Mouse (Mus musculus): ENCODE measurements at regions not wholly inside any gene's neighbourhood (a gene's known extent, or its start where the extent isn't known, plus 50 kb on each side); places are given as distances from the start of the nearest gene placed in this dataset.

GRCm38 (mm10) chr17:81941317-81941716 lies 203.1 kb upstream of the Slc8a1 start:
- Histone ChIP-seq H3K9ac (replicated peaks; ENCODE audit: low read depth, low read length) (no peak overlapping the region), H3K36me3 (ENCODE audit: control insufficient read depth, insufficient read depth) (no peaks in the 10 kb centered on the region), H3K4me2 (ENCODE audit: low read length) (no peak overlapping the region), H3K27me3 (replicated peaks; ENCODE audit: control insufficient read depth, insufficient read depth, low read length) (no peaks in the 10 kb centered on the region), H3K4me3 (replicated peaks; ENCODE audit: low read length) (no peak overlapping the region), H3K4me1 (replicated peaks; ENCODE audit: control insufficient read depth, insufficient read depth, low read length) (no peaks in the 10 kb centered on the region), H3K9me3 (ENCODE audit: control insufficient read depth, low read length) (no peaks in the 10 kb centered on the region), H3K27ac (ENCODE audit: low read length) (no peak overlapping the region)
- no peak for ATAC-seq
- 86% methylated on average over 2 of the region's 2 CpGs for WGBS

- Histone ChIP-seq H3K36me3 (ENCODE audit: control insufficient read depth, insufficient read depth) (no peaks in the 10 kb centered on the region), H3K4me1 (replicated peaks; ENCODE audit: control insufficient read depth, insufficient read depth, low read length) (no peaks in the 10 kb centered on the region), H3K27ac (ENCODE audit: low read length) (no peak overlapping the region), H3K27me3 (replicated peaks; ENCODE audit: control insufficient read depth, insufficient read depth, low read length) (no peaks in the 10 kb centered on the region), H3K4me3 (replicated peaks; ENCODE audit: low read length) (no peak overlapping the region), H3K9ac (replicated peaks; ENCODE audit: low read depth, low read length) (no peak overlapping the region), H3K4me2 (ENCODE audit: low read length) (no peak overlapping the region), H3K9me3 (ENCODE audit: control insufficient read depth, low read length) (no peaks in the 10 kb centered on the region)
- 90% methylated on average over 2 of the region's 2 CpGs for WGBS
- no peak for ATAC-seq
These were observed 192.6 kb upstream of the Slc8a1 start for GRCm38 (mm10) chr17:81930736-81931135.

DNA sequence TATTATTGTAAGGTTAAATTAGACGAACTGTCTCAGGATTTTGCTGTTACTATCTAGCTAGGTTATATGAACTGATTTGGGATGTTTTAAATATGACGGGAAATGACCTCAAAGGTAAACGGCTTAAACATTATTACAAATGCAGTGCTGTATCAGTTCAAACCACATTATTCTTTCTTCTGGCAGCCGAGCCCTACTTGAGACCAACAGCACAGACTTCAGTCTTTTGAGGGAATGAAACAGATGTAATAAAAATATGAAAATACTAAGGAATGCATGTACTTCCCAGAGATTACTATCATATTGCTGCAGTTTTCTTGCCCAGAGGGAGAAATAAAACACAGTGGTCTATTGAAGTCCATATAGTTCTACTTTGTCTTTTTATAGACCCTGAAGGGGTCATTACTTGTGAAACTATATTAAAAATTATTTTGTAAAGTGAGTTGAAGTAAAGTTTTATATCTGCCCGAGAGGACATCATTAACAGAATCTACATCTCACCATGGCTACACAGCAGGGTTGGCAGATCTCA lies 168.4 kb upstream of the Slc8a1 start:
- Histone ChIP-seq H3K27me3 (replicated peaks; ENCODE audit: control insufficient read depth, insufficient read depth, low read length) (no peaks in the 10 kb centered on the region), H3K27ac (ENCODE audit: low read length) (no peak overlapping the region), H3K9ac (replicated peaks; ENCODE audit: low read depth, low read length) (no peak overlapping the region), H3K9me3 (ENCODE audit: control insufficient read depth, low read length) (no peaks in the 10 kb centered on the region), H3K36me3 (ENCODE audit: control insufficient read depth, insufficient read depth) (no peaks in the 10 kb centered on the region), H3K4me2 (ENCODE audit: low read length) (no peak overlapping the region), H3K4me3 (replicated peaks; ENCODE audit: low read length) (no peak overlapping the region), H3K4me1 (replicated peaks; ENCODE audit: control insufficient read depth, insufficient read depth, low read length) (no peaks in the 10 kb centered on the region)
- WGBS, result 93% methylated on average over 5 of the region's 5 CpGs
- ATAC-seq, result no peak

DNA sequence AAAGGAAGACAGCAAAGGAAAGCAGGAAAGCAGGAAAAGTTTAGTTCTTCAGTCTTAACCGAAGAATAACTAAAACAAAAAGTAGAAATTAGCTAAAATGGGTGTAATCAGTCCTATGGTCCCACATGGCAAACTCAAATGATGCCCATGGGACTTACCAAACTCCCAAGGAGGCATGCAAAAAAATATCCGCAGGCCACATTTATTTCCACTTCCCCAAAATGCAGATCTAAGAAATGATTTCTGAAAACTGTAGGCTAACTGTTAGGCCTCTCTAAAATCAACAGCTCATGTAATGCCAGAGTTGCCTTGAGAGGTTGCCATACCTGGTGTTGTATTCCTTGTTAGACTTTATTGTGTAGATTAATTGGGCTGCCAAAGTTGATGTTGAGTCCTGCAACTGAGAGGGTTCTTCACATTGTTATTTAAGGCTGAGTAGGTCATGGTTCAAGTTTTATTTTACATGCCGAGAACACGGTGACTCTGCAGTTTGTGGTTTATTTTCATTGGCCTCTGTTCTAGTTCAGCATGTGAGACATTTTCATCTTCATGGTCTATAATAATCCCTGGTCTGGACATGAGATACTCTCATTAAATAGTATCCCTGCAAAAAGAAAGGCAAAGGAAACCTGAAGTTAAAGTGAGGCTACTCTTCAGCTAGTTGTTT lies 164.0 kb upstream of the Slc8a1 start:
- H3K4me1 ChIP-seq (replicated peaks; ENCODE audit: control insufficient read depth, insufficient read depth, low read length), result no peaks in the 10 kb centered on the region
- H3K27me3 ChIP-seq (replicated peaks; ENCODE audit: control insufficient read depth, insufficient read depth, low read length), result no peaks in the 10 kb centered on the region
- H3K4me3 ChIP-seq (replicated peaks; ENCODE audit: low read length), result no peak overlapping the region
- H3K9ac ChIP-seq (replicated peaks; ENCODE audit: low read depth, low read length), result no peak overlapping the region
- H3K9me3 ChIP-seq (ENCODE audit: control insufficient read depth, low read length), result no peaks in the 10 kb centered on the region
- WGBS, result 87% methylated on average over 4 of the region's 4 CpGs
- no peak overlapping the region for H3K4me2 ChIP-seq (ENCODE audit: low read length)
- ATAC-seq, result no peak
- no peaks in the 10 kb centered on the region for H3K36me3 ChIP-seq (ENCODE audit: control insufficient read depth, insufficient read depth)
- H3K27ac ChIP-seq (ENCODE audit: low read length), result no peak overlapping the region

- H3K9me3 ChIP-seq (ENCODE audit: control insufficient read depth, low read length), result no peaks in the 10 kb centered on the region
- H3K9ac ChIP-seq (replicated peaks; ENCODE audit: low read depth, low read length), result no peak overlapping the region
- H3K27me3 ChIP-seq (replicated peaks; ENCODE audit: control insufficient read depth, insufficient read depth, low read length), result no peaks in the 10 kb centered on the region
- no peak overlapping the region for H3K4me2 ChIP-seq (ENCODE audit: low read length)
- no peak overlapping the region for H3K27ac ChIP-seq (ENCODE audit: low read length)
- no peak for ATAC-seq
- H3K4me3 ChIP-seq (replicated peaks; ENCODE audit: low read length), result no peak overlapping the region
- no peaks in the 10 kb centered on the region for H3K4me1 ChIP-seq (replicated peaks; ENCODE audit: control insufficient read depth, insufficient read depth, low read length)
- 88% methylated on average over 2 of the region's 2 CpGs for WGBS
- H3K36me3 ChIP-seq (ENCODE audit: control insufficient read depth, insufficient read depth), result no peaks in the 10 kb centered on the region
These were observed 160.8 kb upstream of the Slc8a1 start for GRCm38 (mm10) chr17:81898984-81899383.

DNA sequence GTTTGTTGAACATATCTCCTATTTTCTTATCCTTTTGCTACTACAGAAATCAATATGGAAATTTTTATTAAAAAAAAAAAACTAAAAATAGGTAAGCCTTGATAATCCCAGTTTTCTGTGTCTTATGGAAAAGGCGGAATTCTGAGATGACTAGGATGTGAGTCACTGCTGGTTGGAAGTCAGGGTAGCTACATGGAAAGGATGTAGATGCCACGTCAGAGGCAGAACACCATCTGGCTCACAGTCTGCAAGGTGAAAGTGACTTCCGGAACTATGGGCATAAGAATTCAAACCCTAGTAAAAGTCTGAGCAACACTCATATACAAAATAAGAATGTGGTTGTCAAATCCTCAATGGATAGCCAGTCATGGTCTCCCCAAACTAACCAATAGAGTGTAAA lies 140.0 kb upstream of the Slc8a1 start:
- no peak overlapping the region for H3K27ac ChIP-seq (ENCODE audit: low read length)
- no peak overlapping the region for H3K4me3 ChIP-seq (replicated peaks; ENCODE audit: low read length)
- no peak for ATAC-seq
- no peaks in the 10 kb centered on the region for H3K27me3 ChIP-seq (replicated peaks; ENCODE audit: control insufficient read depth, insufficient read depth, low read length)
- H3K9ac ChIP-seq (replicated peaks; ENCODE audit: low read depth, low read length), result no peak overlapping the region
- H3K9me3 ChIP-seq (ENCODE audit: control insufficient read depth, low read length), result no peaks in the 10 kb centered on the region
- H3K36me3 ChIP-seq (ENCODE audit: control insufficient read depth, insufficient read depth), result no peaks in the 10 kb centered on the region
- H3K4me1 ChIP-seq (replicated peaks; ENCODE audit: control insufficient read depth, insufficient read depth, low read length), result no peaks in the 10 kb centered on the region
- 93% methylated on average over 3 of the region's 3 CpGs for WGBS
- no peak overlapping the region for H3K4me2 ChIP-seq (ENCODE audit: low read length)

DNA sequence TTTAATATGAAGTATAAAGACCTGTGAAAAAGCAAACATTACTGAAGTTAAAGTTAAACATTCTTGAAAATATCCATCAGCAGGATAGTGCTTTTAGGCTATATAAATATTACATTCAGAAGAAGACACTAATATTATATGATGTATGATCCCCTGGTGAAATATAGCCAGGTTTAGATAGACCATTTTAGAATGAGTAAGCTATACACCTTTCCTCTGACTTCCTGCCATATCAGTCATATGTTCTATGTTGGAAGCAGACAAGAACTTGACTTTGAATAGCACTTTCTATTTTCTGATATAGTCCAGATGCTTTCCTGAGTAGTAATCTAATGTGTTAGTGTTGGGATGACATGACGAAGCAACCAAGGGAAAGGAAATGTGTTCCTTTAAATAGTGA lies 128.5 kb upstream of the Slc8a1 start:
- Histone ChIP-seq H3K4me3 (replicated peaks; ENCODE audit: low read length) (no peak overlapping the region), H3K4me1 (replicated peaks; ENCODE audit: control insufficient read depth, insufficient read depth, low read length) (no peaks in the 10 kb centered on the region), H3K9me3 (ENCODE audit: control insufficient read depth, low read length) (no peaks in the 10 kb centered on the region), H3K27me3 (replicated peaks; ENCODE audit: control insufficient read depth, insufficient read depth, low read length) (no peaks in the 10 kb centered on the region), H3K4me2 (ENCODE audit: low read length) (no peak overlapping the region), H3K9ac (replicated peaks; ENCODE audit: low read depth, low read length) (no peak overlapping the region), H3K36me3 (ENCODE audit: control insufficient read depth, insufficient read depth) (no peaks in the 10 kb centered on the region), H3K27ac (ENCODE audit: low read length) (no peak overlapping the region)
- ATAC-seq, result no peak
- 73% methylated on average over 1 of the region's 1 CpGs for WGBS

- ATAC-seq, result peak; percentile 77
- WGBS, result 3% methylated on average over 6 of the region's 6 CpGs
- Histone ChIP-seq H3K4me1 (replicated peaks; ENCODE audit: control insufficient read depth, insufficient read depth, low read length) (0 out of 2 replicates have a peak, but pooled peaks cover 3% of the 10 kb centered on the region), H3K4me2 (ENCODE audit: low read length) (no peak overlapping the region), H3K4me3 (replicated peaks; ENCODE audit: low read length) (no peak overlapping the region), H3K9me3 (ENCODE audit: control insufficient read depth, low read length) (no peaks in the 10 kb centered on the region), H3K36me3 (ENCODE audit: control insufficient read depth, insufficient read depth) (no peaks in the 10 kb centered on the region), H3K27me3 (replicated peaks; ENCODE audit: control insufficient read depth, insufficient read depth, low read length) (no peaks in the 10 kb centered on the region), H3K27ac (ENCODE audit: low read length) (no peak overlapping the region), H3K9ac (replicated peaks; ENCODE audit: low read depth, low read length) (no peak overlapping the region)
These were observed 111.3 kb upstream of the Slc8a1 start for GRCm38 (mm10) chr17:81849298-81849967.

- 83% methylated on average over 3 of the region's 3 CpGs for WGBS
- Histone ChIP-seq H3K9me3 (ENCODE audit: control insufficient read depth, low read length) (no peaks in the 10 kb centered on the region), H3K27me3 (replicated peaks; ENCODE audit: control insufficient read depth, insufficient read depth, low read length) (no peaks in the 10 kb centered on the region), H3K27ac (ENCODE audit: low read length) (no peak overlapping the region), H3K4me3 (replicated peaks; ENCODE audit: low read length) (no peak overlapping the region), H3K36me3 (ENCODE audit: control insufficient read depth, insufficient read depth) (no peaks in the 10 kb centered on the region), H3K4me2 (ENCODE audit: low read length) (no peak overlapping the region), H3K4me1 (replicated peaks; ENCODE audit: control insufficient read depth, insufficient read depth, low read length) (no peaks in the 10 kb centered on the region), H3K9ac (replicated peaks; ENCODE audit: low read depth, low read length) (no peak overlapping the region)
- no peak for ATAC-seq
These were observed 105.6 kb upstream of the Slc8a1 start for GRCm38 (mm10) chr17:81843793-81844192.
